Mouse (Mus musculus) mature B cell (primary cell): ENCODE results near the gene Srsf9.
"Not testable (repeated sequence)": the region's sequence is repeated elsewhere in the genome, so short reads cannot be mapped to it uniquely, and the experiment has no call there.

ENCODE experiments used
- in situ Hi-C: fragments of 300-500 bp; cut with MboI; formaldehyde crosslinking; loops from 2 replicates; pipeline ENCODE4 v1.14.3; 2019

Srsf9 gene

GRCm38 (mm10) chr5:115373441-115374203, 46.6 kb downstream of the Srsf9 start:
- in situ Hi-C loops = no loop called here

DNA sequence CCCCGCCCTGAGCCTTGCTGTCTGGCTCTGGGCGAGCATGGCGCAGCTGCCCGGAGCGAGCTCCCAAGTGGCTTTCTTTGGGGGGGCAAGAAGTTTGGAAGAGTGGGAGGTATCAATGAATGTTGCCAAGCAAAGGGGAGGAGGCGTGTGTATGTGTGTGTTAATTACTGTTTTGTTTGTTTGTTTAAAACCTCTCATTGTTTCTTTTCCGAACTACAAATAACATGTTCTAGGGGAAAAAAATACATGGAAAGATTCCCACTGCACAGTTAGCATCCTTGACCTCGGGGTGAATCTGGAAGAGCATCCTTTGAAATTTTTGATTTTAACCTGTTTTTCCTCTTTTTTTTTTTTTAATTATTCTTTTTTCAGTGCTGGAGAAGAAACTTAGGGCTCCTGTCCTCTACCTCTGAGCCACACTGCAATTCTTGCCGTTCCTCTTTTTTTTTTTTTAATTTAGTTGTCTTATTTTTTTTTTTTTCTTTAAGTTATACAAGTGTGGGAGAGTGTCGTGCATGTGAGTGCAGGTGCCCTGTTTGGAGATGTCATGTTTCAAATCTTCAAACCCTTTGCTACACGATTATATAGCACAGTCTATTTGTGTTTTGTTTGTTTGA, 47.3 kb downstream of the Srsf9 start:
- in situ Hi-C loops = no loop called here

DNA sequence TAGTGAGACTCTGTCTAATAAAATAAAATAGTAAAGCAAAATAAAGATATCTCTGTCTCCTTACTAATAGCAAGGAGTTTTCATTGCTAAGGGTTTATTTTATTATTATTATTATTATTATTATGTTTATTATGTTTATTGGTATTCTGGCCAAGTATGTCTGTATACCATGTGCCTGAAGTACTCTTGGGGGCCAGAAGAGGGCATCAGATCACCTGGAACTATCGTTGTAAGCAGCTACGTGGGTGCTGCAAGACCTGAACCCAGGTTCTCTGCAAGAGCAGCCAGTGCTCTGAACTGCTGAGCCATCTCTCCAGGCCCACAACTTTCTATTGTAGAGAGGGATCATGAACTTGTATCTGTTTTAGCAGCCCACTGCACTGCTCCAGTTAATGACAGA, 48.5 kb downstream of the Srsf9 start:
- in situ Hi-C loops = no loop called here

DNA sequence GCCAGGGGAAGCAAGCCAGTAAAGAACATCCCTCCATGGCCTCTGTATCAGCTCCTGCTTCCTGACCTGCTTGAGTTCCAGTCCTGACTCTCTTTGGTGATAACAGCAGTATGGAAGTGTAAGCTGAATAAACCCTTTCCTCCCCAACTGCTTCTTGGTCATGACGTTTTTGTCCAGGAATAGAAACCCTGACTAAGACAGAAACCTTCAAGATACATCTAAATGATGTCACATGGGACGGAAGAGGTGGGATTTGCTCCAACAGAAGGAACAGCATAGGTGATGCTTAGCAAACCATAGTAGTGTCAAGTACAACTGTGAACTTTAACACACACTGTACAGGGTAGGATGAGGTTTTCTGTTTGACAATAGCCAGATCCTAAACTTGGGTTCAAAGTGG, 51.9 kb downstream of the Srsf9 start:
- in situ Hi-C loops = not testable (repeated sequence)
